Mouse (Mus musculus) CH12.LX (cell line): ENCODE data around the gene Klhl36. TPM values are rescaled to one million over a fixed set of nuclear protein-coding genes. Genes with fewer than 3 reads are reported as not detected.

ENCODE experiments used
- DNase-seq: peaks from one replicate; pipeline ENCODE4 v3.0.0-alpha.2; 2013; ENCODE audit errors: extremely low read depth
- H3K27ac ChIP-seq: 2 replicates; pipeline ENCODE4 v1.5.1; 2012; ENCODE audit warnings: low read depth, mild to moderate bottlenecking, control low read depth, moderate library complexity; ENCODE audit not compliant: insufficient read depth
- H3K27me3 ChIP-seq: replicated peaks from 2 replicates; pipeline ENCODE3; 2012; ENCODE audit warnings: inconsistent platforms
- H3K36me3 ChIP-seq, 2 experiments: replicated peaks in 1 of 2; 2 replicates each; pipeline versions ENCODE3 to v1.6.1; 2012; ENCODE audit warnings: inconsistent platforms in 1 of 2, low read length in 1 of 2, mild to moderate bottlenecking in 1 of 2, mixed read lengths in 1 of 2, moderate library complexity in 1 of 2; ENCODE audit not compliant: control insufficient read depth in 1 of 2, insufficient read depth in 1 of 2
- H3K4me1 ChIP-seq, 2 experiments: 2 replicates each; pipeline ENCODE4 v1.6.1; 2012; ENCODE audit warnings: inconsistent platforms in 1 of 2, moderate library complexity in 1 of 2; ENCODE audit not compliant: insufficient read depth in 2 of 2, control insufficient read depth in 1 of 2
- H3K4me2 ChIP-seq: 2 replicates; pipeline ENCODE4 v1.6.1; 2012; ENCODE audit warnings: low read depth, mild to moderate bottlenecking, control low read depth; ENCODE audit not compliant: poor library complexity, insufficient read depth, severe bottlenecking
- H3K4me3 ChIP-seq, 3 experiments: fragments of 150-350 bp in 1 of 3; sonication (generic) in 1 of 3; replicated peaks in 1 of 3; 2 replicates each; pipeline versions ENCODE3 to v1.5.1; 2011 to 2012; ENCODE audit warnings: low read depth in 2 of 3, low read length in 2 of 3, mild to moderate bottlenecking in 2 of 3, moderate library complexity in 2 of 3, control low read depth in 1 of 3, improper control_type of control experiment in 1 of 3, inconsistent platforms in 1 of 3, mixed read lengths in 1 of 3; ENCODE audit not compliant: poor library complexity in 1 of 3
- H3K79me2 ChIP-seq: replicated peaks from 2 replicates; pipeline ENCODE4 v1.6.1; 2012; ENCODE audit warnings: mild to moderate bottlenecking, moderate library complexity; ENCODE audit not compliant: control insufficient read depth, poor library complexity, insufficient read depth, severe bottlenecking; ENCODE audit errors: extremely low read depth
- H3K9ac ChIP-seq: 2 replicates; pipeline ENCODE4 v1.6.1; 2012; ENCODE audit warnings: low read depth, mild to moderate bottlenecking, control low read depth, moderate library complexity; ENCODE audit not compliant: insufficient read depth
- H3K9me3 ChIP-seq: replicated peaks from 2 replicates; pipeline ENCODE3; 2012; ENCODE audit warnings: low read length, inconsistent platforms, mixed read lengths
- CHD2 ChIP-seq: IDR thresholded peaks from 2 replicates; pipeline ENCODE4 v1.6.1; 2011; ENCODE audit warnings: low read length, improper control_type of control experiment
- CTCF ChIP-seq, 2 experiments: IDR thresholded peaks in 1 of 2; conservative IDR thresholded peaks in 1 of 2; 2 replicates each; pipeline ENCODE4 v1.5.1; 2011 to 2012; ENCODE audit warnings: low read depth in 2 of 2, low read length in 2 of 2, improper control_type of control experiment in 1 of 2, inconsistent platforms in 1 of 2, mild to moderate bottlenecking in 1 of 2, moderate library complexity in 1 of 2
- EP300 ChIP-seq: IDR thresholded peaks from 2 replicates; pipeline ENCODE4 v1.6.1; 2011; ENCODE audit warnings: low read length, improper control_type of control experiment
- ETS1 ChIP-seq: conservative IDR thresholded peaks from 2 replicates; pipeline ENCODE4 v1.6.1; 2012; ENCODE audit warnings: low read depth, mild to moderate bottlenecking, inconsistent platforms, low read length, improper control_type of control experiment, moderate library complexity
- GABPA ChIP-seq: IDR thresholded peaks from 2 replicates; pipeline ENCODE4 v1.6.1; 2012; ENCODE audit warnings: low read depth, low read length, improper control_type of control experiment, inconsistent platforms; ENCODE audit not compliant: insufficient replicate concordance
- HCFC1 ChIP-seq: IDR thresholded peaks from 2 replicates; pipeline ENCODE4 v1.6.1; 2012; ENCODE audit warnings: low read depth, mild to moderate bottlenecking, inconsistent platforms, low read length, improper control_type of control experiment
- IRF4 ChIP-seq: IDR thresholded peaks from 2 replicates; pipeline ENCODE4 v1.6.1; 2014; ENCODE audit warnings: low read depth, mild to moderate bottlenecking, inconsistent platforms, low read length, improper control_type of control experiment
- JUND ChIP-seq: conservative IDR thresholded peaks from 2 replicates; pipeline ENCODE4 v1.6.1; 2011; ENCODE audit warnings: low read depth, low read length, improper control_type of control experiment
- KAT2A ChIP-seq: IDR thresholded peaks from 2 replicates; pipeline ENCODE4 v1.6.1; 2012; ENCODE audit warnings: low read length, improper control_type of control experiment, inconsistent platforms; ENCODE audit not compliant: insufficient replicate concordance
- MAFK ChIP-seq: IDR thresholded peaks from 2 replicates; pipeline ENCODE4 v1.6.1; 2011; ENCODE audit warnings: low read length, improper control_type of control experiment; ENCODE audit not compliant: insufficient replicate concordance
- MAX ChIP-seq: IDR thresholded peaks from 2 replicates; pipeline ENCODE4 v1.6.1; 2011; ENCODE audit warnings: low read length, improper control_type of control experiment
- MAZ ChIP-seq: IDR thresholded peaks from 2 replicates; pipeline ENCODE4 v1.6.1; 2012; ENCODE audit warnings: low read depth, mild to moderate bottlenecking, inconsistent platforms, low read length, improper control_type of control experiment, moderate library complexity
- MEF2A ChIP-seq: IDR thresholded peaks from 2 replicates; pipeline ENCODE4 v1.6.1; 2014; ENCODE audit warnings: low read depth, mild to moderate bottlenecking, inconsistent platforms, low read length, improper control_type of control experiment, borderline replicate concordance
- MYC ChIP-seq: IDR thresholded peaks from 2 replicates; pipeline ENCODE4 v1.6.1; 2011; ENCODE audit warnings: low read depth, mild to moderate bottlenecking, improper control_type of control experiment, low read length
- NRF1 ChIP-seq: IDR thresholded peaks from 2 replicates; pipeline ENCODE4 v1.6.1; 2014; ENCODE audit warnings: low read depth, mild to moderate bottlenecking, inconsistent platforms, low read length, improper control_type of control experiment, moderate library complexity
- PAX5 ChIP-seq: IDR thresholded peaks from 2 replicates; pipeline ENCODE4 v1.6.1; 2012; ENCODE audit warnings: low read length, inconsistent platforms, mixed read lengths
- POLR2A ChIP-seq: IDR thresholded peaks from 2 replicates; pipeline ENCODE4 v1.6.1; 2011; ENCODE audit warnings: low read depth, mild to moderate bottlenecking, improper control_type of control experiment, low read length
- POLR2AphosphoS2 ChIP-seq: IDR thresholded peaks from 2 replicates; pipeline ENCODE4 v1.6.1; 2011; ENCODE audit warnings: low read depth, low read length, improper control_type of control experiment
- SIN3A ChIP-seq: IDR thresholded peaks from 2 replicates; pipeline ENCODE4 v1.6.1; 2012; ENCODE audit warnings: low read length, improper control_type of control experiment, inconsistent platforms
- SMC3 ChIP-seq: IDR thresholded peaks from 2 replicates; pipeline ENCODE4 v1.6.1; 2011; ENCODE audit warnings: low read depth, low read length, improper control_type of control experiment
- TBP ChIP-seq: conservative IDR thresholded peaks from 2 replicates; pipeline ENCODE4 v1.6.1; 2011; ENCODE audit warnings: low read depth, low read length, improper control_type of control experiment
- USF2 ChIP-seq: conservative IDR thresholded peaks from 2 replicates; pipeline ENCODE4 v1.6.1; 2011; ENCODE audit warnings: low read depth, low read length, improper control_type of control experiment
- ZKSCAN1 ChIP-seq: IDR thresholded peaks from 2 replicates; pipeline ENCODE4 v1.6.1; 2012; ENCODE audit warnings: low read depth, inconsistent platforms, low read length, improper control_type of control experiment, borderline replicate concordance
- ZMIZ1 ChIP-seq: IDR thresholded peaks from 2 replicates; pipeline ENCODE4 v1.6.1; 2012; ENCODE audit warnings: low read depth, mild to moderate bottlenecking, inconsistent platforms, low read length, improper control_type of control experiment
- ZNF384 ChIP-seq: IDR thresholded peaks from 2 replicates; pipeline ENCODE4 v1.6.1; 2012; ENCODE audit warnings: low read depth, low read length, improper control_type of control experiment, inconsistent platforms
- dilution Hi-C: fragments of 300-500 bp; cut with MboI; formaldehyde crosslinking; loops from 2 replicates; pipeline ENCODE4 v1.14.3; 2020; ENCODE audit warnings: low sequenced_read_pairs; ENCODE audit not compliant: extremely low pct_unique_long_range_greater_than_20kb, extremely low pct_ligation_motif_present
- in situ Hi-C: fragments of 300-500 bp; cut with MboI; formaldehyde crosslinking; loops from 3 replicates; pipeline ENCODE4 v1.14.3; 2019; ENCODE audit warnings: low sequenced_read_pairs, low pct_ligation_motif_present, low pct_unique_long_range_greater_than_20kb, mixed read lengths
- polyA plus RNA-seq: library from polyadenylated mRNA; unstranded; fragments of >175 nt; gene quantifications from 2 replicates; pipeline ENCODE4 v1.2.1, GENCODE M21; 2012; ENCODE audit warnings: low read depth; ENCODE audit not compliant: insufficient read length
- total RNA-seq, 2 experiments: library from RNA; depleted of rRNA; stranded (reverse); fragments of 300-350 nt in 1 of 2; fragments of >200 nt in 1 of 2; gene quantifications; 2 replicates each; pipeline ENCODE4 v1.2.3; 2012 to 2014

Klhl36 gene
- total and polyA plus RNA-seq, 3 experiments, result 3.0 to 7.9 (median 3.1) TPM

DNA sequence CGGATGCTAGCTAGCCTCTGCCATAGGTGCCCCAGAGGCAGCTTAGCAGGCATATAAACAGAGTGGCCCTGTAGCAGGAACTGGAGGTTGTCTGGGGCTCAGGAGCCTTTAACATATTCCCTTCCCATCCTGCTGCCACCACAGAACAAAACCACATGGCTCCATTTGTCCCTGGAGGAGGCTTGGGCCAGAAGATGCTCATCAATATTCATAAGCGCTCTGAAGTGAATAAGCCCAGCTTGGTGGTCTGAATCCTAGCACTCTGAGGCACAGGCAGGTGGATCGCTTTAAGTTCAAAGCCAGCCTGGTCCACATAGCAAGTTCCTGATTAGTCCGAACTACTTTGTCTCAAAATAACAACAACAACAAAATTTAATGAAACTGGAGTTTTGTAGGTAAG lies 25.9 kb downstream of the Klhl36 start:
- H3K4me2 ChIP-seq, result no peak overlapping the region
- dilution Hi-C loops, result no loop called here
- peaks cover 0 to 2% of the 10 kb centered on the region in 2 experiments; a peak in 1 of 4 replicates for H3K4me1 ChIP-seq
- no peaks in the 10 kb centered on the region for H3K36me3 ChIP-seq
- H3K27me3 ChIP-seq, result peaks cover 3% of the 10 kb centered on the region
- TF ChIP-seq CTCF (conservative IDR thresholded peaks at IDR 0.05 in 1 of 2, IDR thresholded peaks at IDR 0.05 in 1 of 2; ENCODE audit: low read depth in 2 of 2, low read length in 2 of 2), result no peak
- no peak for TF ChIP-seq SIN3A
- no peak for TF ChIP-seq PAX5
- no peak for TF ChIP-seq EP300
- TF ChIP-seq ZNF384, result no peak
- TF ChIP-seq ZKSCAN1, result no peak
- no peak for TF ChIP-seq TBP
- TF ChIP-seq MAX, result no peak
- no peak for TF ChIP-seq CHD2
- TF ChIP-seq ZMIZ1, result no peak
- TF ChIP-seq HCFC1, result no peak
- TF ChIP-seq KAT2A, result no peak
- H3K79me2 ChIP-seq, result no peaks in the 10 kb centered on the region
- no peak overlapping the region for H3K4me3 ChIP-seq
- H3K9ac ChIP-seq, result no peak overlapping the region
- H3K9me3 ChIP-seq, result no peaks in the 10 kb centered on the region
- no peak overlapping the region for H3K27ac ChIP-seq
- no peak for DNase-seq
- in situ Hi-C loops, result no loop called here

DNA sequence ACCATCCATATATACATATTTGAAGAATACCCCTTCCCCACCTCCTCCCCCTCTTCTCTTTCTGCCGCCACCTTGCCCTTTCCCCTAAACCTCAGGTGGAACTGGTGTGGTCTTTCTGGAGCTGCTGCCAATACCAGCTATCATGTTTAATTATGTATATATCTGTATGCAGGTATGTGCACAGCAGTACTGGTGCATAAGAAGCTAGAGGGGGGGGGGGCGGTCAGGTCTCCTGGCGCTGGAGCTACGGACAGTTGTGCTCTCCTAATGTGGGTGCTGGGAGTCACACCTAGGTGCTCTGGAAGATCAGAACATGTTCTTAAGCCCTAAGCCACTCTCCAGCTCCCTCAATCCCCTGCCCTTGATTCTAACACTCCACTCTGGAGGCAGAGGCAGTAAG lies 35.0 kb downstream of the Klhl36 start:
- H3K4me1 ChIP-seq, result no peaks in the 10 kb centered on the region
- H3K79me2 ChIP-seq, result no peaks in the 10 kb centered on the region
- dilution Hi-C loops, result no loop called here
- H3K4me2 ChIP-seq, result no peak overlapping the region
- H3K27me3 ChIP-seq, result peaks cover 9% of the 10 kb centered on the region
- no peaks in the 10 kb centered on the region for H3K36me3 ChIP-seq
- TF ChIP-seq ZMIZ1 (no peak), NRF1 (no peak), SIN3A (no peak), ZNF384 (no peak), MAZ (no peak), IRF4 (no peak), JUND (no peak), MAFK (no peak), POLR2A (no peak), USF2 (no peak), GABPA (no peak), SMC3 (no peak), POLR2AphosphoS2 (no peak), MEF2A (no peak), MYC (no peak), ZKSCAN1 (no peak), ETS1 (no peak)
- TF ChIP-seq, all 38 proteins: peak for 0
- DNase-seq, result no peak
- no peak overlapping the region for H3K27ac ChIP-seq
- no peak overlapping the region for H3K4me3 ChIP-seq
- H3K9me3 ChIP-seq, result no peaks in the 10 kb centered on the region
- no peak overlapping the region for H3K9ac ChIP-seq
- in situ Hi-C loops, result no loop called here
